Mouse (Mus musculus): ENCODE results near the gene Ankar. TPM values are rescaled to one million over a fixed set of nuclear protein-coding genes. Genes with fewer than 3 reads are reported as not detected.
A peak's percentile ranks its signal among the peaks of the same experiment; 100 is the strongest.

The Ankar gene
- total RNA-seq, 1 experiment from 2014 or later, result not detected

DNA sequence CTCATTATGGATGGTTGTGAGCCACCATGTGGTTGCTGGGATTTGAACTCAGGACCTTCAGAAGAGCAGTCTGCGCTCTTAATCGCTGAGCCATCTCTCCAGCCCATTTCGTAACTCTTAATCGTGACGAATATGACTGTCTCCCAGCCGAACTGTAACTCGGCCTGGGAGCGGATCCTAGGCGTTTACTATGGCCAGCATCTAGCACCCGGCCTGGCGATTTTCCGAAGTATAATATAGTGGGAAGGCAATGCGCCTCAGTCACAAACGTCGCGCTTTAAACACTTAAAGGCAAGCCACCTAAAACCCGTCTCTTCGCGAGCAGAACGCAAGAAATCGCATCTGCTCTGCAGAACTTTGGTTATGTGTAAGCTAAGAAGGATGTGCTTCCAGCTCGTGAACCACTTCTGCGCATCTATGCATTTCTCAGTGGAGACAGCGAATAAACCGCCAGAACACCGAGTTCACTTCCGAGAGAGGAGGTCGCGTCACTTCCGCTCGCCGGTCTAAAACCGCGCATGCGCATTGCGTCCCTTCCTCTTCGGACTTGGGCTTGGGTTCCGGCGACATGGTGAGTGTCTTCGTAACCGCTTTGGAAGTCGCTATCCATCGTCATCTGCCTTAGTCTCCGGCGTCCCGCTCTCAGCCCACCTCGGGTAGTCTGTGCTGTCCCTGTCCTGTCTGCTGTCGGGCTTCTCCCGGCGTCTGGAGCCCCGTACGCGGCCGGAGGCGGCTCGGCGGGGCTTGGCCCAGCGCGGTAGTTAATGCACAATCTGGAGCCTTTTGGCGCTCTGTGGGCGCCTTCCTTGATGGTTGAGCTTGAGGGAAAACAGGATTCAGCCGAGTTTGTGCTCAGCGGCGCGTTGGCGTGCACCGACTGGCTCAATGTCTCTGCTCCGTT lies 10.6 kb upstream of the Ankar start, which contains the start of gene Rpl37a:
Gene Rpl37a, plus strand, starts transcription at position 538 of the 901 bp plus-strand sequence.
- peak; percentile 96 for DNase-seq

DNA sequence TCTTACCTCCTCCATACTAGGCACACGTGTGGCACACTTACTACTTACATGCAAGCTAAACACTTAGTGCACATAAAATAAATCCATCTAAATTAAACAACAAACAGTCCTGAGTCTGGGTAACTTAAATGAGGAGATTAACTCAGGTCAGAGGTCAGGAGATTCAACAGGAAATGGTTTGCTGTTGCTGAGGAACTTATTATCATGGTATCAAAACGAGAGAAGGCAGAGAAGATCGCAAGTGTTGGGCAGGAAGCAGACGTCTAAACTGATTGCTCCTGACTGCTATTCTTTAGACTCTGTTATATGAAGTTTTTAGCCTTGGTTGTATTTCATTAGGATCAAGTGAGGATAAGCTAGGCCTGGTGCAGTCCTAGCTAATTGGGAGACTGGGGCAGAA lies 7.1 kb upstream of the Ankar start:
- no peak for DNase-seq

DNA sequence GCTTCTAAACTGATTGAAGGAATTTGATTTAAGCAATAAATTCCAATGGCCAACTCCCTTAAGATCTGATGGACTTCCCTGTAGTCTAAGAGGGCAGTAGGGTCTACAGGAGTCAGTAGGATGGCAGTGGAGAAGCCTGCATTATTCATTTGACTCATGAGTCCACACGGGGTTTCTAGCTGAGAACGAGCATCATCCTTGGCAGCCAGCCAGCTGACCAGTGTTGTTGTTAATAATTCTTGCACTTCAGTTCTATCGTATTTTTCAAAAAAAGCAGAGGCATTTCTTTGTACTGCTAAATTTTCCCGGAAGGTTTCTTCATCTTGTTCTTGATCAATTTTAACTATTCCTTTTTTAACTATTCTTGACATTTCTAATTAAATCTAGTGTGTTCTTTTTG lies 1.7 kb downstream of the Ankar start:
- DNase-seq, result peak; percentile 67

DNA sequence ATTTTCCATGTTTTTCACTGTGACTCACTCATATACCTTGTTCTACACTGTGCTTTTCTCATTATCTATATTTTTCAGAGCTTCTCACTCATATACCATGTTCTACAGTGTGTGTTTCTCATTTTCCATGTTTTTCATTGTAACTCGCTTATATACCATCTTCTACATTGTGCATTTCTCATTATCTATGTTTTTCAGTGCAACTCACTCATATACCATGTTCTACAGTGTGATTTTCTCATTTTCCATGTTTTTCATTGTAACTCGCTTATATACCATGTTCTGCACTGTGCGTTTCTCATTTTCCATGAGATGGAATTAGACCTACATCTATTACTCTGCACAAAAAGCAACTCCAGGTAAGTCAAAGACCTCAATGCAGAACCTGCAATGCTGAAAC lies 4.1 kb downstream of the Ankar start:
- DNase-seq, result no peak

DNA sequence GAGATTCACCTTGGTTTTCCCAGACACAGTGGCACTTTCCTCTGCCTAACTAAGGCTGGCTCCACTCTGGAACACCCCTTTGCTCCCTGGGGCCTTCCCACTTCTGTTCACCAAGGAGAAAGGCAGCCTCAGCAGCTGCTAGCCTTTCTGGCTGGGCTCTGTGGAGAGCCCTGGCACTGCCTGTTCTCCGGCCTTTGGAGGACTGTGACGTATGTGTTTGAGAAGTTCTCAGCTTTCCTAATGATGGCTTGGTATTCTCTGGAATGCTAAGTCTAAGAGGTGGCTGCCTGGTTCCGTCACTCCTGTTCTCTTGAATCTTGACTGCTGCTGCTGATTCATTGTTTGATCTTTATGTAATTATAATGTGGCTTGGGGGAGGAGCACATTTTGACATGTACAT lies 27.3 kb downstream of the Ankar start:
- DNase-seq, result no peak

DNA sequence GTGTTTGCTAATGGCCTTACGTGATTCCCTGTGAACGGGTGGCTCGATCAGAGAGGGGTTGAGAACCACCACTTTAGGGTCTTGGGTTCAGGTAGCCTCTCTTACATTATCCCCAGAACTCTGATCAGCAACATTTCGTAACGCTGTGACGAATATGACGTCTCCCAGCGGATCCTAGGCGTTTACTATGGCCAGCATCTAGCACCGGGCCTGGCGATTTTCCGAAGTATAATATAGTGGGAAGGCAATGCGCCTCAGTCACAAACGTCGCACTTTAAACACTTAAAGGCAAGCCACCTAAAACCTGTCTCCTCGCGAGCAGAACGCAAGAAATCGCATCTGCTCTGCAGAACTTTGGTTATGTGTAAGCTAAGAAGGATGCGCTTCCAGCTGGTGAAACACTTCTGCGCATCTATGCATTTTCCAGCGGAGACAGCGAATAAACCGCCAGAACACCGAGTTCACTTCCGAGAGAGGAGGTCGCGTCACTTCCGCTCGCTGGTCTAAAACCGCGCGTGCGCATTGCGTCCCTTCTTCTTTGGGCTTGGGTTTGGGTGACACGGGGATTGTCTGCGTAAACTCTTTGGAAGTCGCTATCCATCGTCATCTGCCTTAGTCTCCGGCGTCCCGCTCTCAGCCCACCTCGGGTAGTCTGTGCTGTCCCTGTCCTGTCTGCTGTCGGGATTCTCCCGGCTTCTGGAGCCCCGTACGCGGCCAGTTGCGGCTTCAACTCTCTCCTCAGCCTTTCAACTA lies 59.5 kb downstream of the Ankar start:
- DNase-seq, result peak; percentile 34

DNA sequence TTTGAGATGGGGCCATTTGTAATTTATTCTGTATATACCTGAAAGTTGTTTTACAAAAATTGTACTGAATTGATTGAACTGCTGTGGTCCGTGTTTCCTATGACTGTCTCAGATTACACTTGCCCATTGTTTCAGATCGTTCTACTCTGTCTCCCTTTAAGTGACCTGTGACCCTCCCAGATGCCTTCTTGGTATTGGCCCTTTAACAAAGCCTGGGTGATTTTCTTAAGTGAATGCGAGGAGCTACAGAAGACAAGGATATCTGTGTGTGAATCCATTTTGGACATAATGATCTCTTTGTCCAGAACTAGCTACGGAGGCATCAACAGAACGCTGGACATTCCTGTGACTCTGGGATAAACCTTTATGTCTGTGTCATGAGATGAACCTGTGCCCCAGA lies 65.2 kb downstream of the Ankar start:
- no peak for DNase-seq

DNA sequence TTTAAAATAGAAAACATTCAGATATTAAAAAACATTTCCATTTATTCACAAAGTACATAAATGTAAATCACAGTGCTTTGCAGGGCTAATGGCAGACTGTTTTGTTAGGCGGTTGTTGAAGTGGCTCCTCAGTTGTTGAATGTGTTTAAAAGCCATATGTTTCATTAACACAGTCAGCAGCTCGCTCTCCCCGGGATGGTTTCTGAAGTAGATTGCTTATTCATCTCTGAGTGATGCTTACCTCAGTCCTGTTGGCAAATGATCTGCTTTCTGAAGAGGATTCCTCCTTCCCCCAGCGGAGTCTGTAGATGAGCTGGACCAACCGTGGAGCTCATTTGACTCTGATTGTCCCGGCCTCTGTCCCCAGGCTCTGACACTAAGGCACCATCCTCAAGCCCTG lies 88.2 kb downstream of the Ankar start:
- DNase-seq, result no peak

DNA sequence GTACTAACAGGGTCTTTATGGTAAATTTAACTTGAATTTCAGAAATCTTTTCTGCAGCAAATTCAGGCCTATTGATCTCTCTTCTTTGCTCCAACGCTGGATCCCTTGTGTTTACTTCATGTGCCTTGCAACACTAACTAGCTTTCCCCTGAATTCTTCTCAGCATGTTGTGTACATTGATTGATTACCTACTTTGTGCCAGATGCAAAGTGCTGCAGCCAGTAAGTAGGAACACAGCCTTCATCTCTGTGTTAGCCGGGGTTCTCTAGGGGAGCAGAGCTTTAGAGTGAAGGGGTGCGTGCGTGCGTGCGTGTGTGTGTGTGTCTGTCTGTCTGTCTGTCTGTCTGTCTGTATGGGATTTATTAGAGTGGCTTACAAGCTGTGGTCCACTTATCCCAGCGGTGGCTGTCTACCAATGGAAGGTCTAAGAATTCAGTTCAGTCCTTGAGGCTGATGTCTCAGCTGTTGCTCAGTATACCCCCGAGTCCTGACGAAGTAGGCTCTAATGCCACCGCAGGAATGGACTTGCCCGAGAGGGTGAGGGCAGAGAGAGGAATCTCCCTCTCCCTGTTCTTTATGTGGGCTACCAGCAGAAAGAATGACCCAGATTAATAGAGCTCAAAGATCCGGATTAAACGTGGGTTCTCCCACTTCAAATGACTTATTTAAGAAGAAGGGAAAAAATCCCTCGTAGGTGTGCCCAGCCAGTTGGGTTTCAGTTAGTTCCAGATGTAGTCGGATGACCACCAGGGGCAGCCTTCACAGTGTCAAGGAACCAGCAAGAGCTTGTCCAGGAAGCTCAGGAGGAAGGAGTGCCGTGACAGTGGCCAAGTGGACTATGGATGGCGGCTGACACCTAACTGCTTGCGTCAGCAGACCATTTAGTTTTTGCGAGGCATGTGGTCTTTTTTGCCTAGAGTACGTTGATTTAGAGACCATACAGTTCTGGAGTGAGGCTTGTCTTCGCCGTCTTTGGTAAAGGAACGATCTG lies 90.2 kb downstream of the Ankar start:
- peak; percentile 21 for DNase-seq

DNA sequence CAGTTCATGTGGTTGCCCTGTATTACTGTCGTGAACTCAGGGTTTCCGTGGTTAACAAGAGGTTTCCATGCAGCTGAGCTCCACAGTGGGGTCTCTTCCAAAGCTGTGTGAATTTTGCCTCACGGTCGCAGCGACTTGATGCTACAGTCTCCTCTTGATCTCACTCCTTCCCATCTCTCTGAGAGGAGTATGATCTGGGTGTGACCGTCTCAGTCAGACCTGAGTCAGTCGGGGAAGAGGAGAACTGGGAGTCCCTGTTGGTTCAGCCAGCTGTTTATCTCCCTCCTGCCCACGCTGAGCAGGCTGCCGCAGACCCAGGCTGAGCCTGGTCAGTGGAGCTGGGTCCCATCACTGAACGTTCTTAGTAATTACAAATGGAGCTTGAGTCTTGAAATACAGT lies 91.2 kb downstream of the Ankar start:
- DNase-seq, result no peak

DNA sequence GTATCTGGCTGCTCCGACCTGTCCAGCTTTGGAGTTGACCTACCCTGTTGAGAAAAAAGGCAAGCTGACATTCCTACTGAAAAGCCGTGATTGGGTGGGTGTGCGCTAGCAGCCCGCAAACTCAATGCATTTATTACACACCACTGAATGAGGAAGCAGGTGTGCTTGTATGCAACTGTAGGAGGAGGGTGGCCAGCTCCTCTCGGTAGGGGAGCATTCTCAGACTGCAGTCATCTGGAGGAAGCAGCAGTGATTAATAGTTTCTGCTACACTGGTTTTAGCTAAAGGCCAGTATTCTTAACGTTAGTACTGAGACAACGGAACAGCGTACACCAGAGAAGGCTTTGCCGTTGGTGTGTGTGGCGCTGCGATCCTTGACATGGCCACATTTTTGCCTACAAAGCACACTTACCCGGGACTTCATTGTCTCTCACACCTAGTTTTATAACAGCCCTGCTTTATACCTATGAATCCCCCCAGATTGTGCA lies 94.1 kb downstream of the Ankar start:
- DNase-seq, result no peak

DNA sequence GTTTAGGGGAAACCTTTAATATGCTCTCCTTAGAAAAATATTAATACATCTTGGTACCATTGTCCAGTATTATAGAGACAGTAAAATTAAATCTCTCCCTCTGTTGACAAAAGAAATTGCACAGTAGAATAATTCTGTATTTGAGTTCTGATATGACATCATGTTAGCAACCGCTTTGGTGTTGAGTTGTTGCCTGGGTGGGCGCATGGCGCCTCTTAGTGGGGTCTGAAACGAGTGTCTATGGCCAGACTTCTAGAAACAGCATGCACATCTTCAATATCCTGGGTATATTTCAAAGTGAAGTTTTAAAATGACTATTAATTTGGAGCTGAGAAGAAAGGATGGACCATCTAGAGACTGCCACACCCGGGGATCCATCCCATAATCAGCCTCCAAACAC lies 97.6 kb downstream of the Ankar start:
- no peak for DNase-seq

DNA sequence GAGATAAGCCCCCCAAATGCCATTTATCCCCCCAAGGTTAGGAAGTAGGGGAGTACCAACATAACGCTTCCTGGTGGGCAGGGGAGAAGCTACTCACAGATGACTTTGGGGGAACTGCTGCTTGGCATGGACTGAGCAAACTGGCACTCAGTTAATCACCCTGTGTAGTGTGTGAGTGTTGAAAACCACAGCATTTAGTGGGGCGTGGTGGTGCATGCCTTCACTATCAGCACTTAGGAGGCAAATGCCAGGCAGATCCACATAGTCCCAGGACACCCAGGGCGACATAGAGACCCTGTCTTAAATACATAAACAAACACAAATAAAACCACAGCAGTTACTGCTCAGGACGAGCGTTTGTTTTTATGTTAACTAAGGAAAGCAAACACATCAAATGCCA lies 98.2 kb downstream of the Ankar start:
- no peak for DNase-seq

DNA sequence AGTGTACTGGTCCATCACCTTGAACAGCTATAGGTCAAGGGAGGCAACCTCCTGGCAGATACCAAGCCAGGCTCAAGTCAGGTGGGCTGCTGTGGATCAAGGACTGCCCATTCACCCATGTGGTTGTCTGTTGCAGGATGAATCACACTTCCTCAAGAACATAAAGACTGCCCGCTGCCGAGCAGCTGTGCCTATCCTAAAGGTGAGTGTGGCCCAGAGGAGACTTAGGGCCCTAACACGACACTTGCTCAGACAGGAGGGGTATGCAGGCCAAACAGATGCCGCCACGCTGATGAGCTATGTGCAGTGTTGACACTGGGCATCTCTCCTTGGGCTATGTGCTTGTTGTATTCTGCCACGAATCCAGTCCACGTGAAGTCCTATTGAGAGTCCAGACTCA lies 99.1 kb downstream of the Ankar start:
- DNase-seq, result no peak

DNA sequence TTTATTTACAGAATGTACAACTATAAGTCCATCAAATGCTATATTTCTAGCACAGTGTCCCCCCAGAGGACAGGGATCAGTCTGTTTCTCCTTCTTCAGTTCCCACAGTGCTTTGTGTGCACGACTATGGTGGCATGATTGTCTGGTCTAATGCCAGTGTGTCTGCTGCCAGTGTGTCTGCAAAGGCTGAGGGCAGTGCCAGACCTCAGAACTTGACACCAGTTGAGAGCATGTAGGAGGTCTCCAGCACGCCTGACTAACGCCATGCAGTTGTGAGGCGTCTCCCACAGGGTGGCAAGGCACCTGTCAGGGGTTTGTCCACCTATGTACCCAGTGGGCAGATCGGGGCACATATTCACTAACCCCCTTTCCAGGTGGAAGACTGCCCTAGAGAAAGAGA lies 99.6 kb downstream of the Ankar start:
- DNase-seq, result no peak

DNA sequence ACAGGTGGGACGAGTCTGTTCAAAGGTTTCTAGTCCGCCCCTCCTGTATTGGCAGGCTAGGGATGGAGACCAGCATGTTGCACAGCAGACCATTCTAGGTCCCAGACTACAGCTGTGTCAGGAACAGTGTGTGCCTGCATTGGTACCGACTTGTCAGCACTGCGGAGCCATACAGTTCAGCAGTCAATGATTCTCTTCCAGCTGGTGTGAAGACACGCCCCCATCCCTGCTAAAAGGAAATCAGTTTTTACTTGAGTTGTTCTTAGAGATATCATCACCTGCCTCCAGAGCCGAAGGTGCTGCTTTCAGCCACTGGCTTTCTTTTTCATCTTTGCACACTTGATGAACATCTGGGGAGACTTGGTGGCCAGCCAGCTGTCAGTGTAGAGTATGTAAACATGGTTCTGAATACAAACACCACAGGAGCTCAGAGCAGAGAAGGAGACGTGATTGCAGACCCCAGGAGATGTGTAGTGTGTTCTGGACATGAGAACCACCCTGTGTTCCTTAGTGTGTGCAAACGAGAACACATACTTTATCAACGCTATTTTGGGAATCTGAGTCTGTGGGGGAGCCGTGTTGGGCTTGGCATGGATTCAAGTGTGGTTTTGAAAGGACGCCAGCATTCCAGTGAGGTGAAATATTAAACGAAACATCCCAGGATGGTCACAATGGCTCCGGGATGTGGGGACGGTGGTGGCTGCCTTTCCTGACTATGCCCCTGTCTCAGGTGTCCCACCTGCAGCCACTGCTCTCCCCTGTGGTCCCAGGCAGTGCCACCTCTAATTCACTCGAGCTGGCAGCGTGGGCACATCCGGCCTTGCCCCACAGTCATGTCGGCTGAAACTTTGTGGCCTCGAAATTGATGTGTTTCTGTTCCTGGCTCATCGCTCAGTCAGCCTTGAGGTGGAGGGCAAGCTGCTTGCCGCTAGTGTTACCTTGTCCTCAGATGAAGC lies 101.0 kb downstream of the Ankar start:
- DNase-seq, result peak; percentile 79

DNA sequence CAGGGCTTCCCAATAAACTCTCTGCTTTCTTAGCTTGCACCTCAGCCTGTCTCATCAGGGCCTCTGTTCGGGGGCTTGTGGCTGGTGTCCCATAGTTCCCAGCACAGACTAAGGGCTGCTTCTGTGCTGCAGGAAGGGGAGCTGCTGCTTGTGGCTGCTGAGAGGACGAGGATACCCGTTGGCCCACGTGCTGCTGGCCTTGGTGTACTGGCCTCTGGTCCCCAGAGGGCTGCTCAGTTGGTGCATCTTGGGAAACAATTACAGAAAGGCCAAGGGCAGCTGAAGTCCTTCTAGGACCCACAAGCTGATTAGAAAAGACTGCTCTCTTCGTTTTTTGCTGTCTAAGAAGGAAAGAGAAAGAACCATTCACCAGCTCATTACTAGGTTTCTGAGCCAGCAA lies 104.1 kb downstream of the Ankar start:
- DNase-seq, result peak; percentile 76

DNA sequence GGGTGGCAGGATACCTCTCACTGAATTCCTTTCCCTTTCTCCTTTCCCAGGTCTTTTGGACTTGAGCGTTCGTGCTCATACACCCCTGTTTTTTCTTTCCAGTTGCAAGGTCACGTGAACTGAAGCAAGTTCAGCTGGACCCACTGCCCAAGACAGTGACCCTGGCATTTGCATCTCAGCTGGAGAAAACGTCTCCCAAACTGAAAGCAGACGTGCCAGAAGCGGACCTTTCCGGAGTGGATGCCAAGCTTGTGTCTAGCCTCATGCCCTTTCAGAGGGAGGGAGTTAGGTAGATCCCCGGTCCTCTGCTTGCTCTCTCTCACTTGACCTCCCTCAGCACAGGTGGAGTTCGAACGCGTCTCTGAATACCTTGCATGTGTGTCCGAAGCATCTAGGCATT lies 104.7 kb downstream of the Ankar start:
- DNase-seq, result peak; percentile 67

DNA sequence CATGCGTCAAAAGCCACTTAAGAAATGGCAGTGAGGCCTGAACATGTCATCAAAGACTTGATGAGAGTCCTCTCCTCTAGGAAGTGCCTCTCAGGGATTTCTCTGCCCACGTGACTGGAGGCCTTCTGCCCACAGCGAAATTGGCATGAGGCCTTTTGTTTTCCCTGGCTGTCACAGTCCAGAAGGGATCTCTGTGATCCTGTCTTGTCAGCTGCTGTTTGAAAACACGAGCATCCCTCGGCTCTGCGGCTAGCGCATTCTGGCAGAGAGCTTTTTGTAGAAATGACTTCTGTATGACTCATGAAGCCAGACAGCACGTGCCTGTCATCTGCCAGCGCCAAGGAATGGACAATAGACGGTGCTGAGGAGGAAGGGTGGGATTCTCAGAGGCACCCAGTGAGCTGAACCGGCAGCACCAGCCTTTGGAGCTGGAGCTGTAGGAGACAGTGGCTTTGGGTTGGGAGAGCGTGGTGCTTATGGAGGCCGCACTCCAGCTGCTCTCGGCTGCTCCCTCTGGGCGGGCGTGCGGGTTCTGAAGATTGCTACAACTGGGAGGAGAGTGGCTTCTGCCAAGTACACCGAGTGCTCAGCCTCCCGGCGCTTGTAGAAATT lies 106.9 kb downstream of the Ankar start:
- peak; percentile 83 for DNase-seq
